Mouse (Mus musculus): ENCODE measurements around the gene Eppin. TPM values are rescaled to one million over a fixed set of nuclear protein-coding genes. Genes with fewer than 3 reads are reported as not detected.

Gene Eppin
- polyA plus RNA-seq, 1 experiment from 2014 or later = not detected

DNA sequence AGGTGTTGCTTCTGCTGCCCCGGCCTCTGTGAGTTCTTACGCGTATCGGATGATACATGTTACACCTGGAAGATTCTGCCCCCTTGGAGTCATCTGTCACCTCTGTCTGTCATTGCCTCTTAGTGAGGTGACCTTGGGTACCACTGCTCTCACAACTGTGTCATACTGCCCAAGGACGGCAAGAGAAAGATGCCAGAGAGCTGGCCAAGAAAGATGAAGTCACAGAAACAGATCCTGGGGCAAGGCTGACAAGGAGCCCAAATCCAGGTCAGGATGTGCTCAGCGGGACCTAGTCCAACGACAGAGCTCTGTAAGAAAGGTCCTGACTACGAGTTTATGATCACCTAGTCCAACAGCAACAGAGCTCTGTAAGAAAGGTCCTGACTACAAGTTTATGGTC is 33.3 kb downstream of the Eppin start:
- DNase-seq (ENCODE audit: low spot score) = no peak

DNA sequence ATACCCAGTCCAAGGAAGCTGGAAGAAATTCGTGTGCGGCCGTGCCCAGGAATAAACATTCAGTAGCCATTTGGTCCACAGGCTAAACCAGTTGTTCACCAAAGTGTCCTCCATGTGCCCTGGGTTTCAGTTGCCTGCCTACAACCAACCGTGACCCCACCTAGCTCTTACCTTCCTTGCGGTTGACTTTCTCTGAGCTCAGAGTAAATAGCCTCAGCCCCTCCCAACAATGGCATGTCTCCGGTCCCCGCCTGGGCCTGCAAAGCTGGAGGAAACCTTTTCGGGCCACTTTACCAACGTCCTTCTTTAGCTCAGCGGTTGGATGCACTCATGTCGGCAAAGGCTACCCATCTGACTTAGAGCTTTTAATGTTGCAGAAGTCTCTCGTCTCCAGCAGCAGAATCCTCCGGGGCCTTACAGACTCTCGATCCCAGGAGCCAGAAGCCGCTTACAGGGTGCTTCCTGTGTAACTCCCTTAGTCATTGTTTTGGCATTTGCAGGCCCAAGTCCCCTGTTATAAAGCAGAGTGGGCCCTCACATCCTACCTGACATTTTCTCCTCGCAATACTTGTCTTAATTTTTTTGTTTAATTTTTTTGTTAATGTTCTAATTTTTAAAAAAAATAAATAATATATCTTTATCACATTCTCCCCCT is 34.3 kb downstream of the Eppin start:
- no peak for DNase-seq (ENCODE audit: low spot score)

DNA sequence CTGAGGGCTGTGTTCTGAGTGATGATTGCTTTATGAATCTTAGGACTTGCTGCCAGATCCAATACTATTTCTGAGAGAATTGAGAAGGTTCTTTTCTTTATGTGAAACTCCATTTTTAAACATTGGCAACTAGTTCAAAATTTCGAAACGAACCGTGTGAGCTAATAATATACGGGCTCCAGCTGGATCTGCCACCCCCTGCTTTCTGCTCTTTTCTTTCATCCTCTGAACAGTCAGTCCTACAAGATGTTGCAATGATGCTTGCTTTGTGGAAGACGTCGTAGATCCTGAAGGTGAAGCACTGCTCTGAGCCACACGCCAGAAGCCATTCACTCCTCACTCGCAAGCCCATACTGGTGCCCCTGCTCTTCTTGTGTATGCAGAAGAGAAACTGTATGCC is 35.0 kb downstream of the Eppin start:
- no peak for DNase-seq (ENCODE audit: low spot score)

DNA sequence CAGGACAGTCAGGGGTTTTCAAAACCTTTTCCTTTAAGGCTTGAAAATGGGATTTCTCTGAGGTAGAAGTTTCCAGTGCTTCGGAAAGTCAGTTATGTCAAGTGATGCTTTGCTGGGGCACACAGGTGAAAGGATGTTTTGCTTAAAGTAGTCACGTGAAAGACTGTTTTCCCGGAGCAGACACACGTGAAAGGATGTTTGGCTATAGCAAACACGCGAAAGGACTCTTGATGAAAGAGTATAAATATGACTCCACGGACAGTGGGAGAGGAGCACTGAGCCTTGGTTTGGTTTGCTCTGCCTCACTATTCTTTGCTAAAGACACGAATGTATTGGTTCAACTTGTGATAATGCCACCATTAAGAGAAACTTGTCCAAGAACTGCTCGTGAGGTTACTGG is 41.9 kb downstream of the Eppin start:
- no peak for DNase-seq (ENCODE audit: low spot score)

DNA sequence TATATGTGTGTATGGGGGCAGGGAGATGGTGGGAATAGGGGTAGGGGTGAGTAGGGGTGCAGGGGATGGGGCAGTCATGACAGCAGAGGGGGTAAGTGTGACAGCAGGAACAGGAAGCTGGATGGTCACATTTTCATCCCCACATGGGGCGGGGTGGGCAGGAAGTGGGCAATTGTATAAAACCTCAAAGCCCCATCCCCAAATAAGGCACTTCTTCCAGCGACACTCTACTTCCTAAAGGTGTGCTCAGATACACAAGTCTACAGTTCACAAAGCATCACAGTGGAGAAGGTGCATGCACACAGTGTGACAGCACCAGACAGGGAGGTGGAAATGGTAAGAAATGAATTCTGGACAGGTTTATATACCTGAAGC is 42.5 kb downstream of the Eppin start:
- no peak for DNase-seq (ENCODE audit: low spot score)

DNA sequence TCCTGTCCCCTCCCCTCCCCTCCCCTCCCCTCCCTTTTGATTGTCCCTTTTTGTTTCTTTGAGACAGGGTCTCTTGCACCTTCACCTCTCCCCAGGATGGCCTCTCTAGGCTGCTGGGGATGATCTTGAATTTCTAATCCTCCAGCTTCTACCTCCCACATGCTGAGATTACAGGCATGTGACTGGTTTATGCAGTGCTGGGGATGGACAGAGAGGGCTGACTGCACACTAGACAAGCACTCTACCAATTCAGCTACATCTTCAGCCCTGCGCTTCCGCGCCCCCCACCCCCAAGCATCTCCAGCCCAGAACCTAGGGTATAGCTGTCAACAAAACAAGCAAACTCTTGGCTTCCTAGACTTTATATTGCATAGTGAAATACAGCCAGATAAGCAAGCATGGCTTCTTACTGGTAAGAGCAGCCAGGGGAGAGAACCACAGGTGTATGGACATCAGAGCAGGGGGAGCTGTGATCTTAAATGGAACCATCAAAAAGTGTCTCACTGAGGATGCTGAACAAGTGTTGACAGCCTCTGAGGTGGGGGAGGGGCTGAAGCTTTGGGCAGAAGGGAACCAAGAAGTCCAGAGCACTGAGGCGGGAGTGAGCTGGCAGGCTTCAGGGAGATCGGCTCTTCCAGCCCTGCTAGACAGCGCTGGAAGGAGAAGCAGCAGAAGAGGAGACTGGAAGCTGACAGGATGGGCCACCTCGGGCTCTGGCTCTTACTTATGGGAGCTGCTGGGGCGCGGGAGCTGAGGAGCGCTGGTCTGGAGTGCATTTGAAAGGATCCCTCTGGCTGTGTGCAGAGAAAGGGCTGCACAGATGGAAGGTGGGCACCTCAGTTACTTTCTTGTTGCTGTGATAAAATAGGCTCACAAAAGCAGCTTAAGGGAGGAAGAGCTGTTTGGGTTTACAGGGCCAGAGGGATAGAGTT is 43.2 kb downstream of the Eppin start:
- no peak for DNase-seq (ENCODE audit: low spot score)

DNA sequence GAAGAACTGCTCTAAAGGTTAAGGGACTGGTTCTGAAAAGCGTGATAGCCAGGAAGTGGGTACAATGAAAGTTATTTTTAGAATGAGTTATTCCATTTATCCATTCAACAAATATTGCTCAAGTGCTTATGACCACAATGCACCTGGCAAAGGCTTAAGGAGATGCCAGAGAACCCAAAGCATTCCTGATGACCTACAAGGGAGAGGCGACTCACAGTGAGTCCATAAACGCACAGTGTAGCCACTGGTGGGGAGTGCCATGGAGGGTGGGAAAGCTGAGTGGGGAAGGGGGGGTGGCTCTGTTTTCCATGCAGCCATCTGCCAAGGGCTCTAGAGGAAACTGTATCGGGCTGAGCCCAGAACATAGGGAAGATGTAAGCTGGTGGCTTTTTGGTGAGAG is 44.1 kb downstream of the Eppin start:
- DNase-seq (ENCODE audit: low spot score) = no peak

DNA sequence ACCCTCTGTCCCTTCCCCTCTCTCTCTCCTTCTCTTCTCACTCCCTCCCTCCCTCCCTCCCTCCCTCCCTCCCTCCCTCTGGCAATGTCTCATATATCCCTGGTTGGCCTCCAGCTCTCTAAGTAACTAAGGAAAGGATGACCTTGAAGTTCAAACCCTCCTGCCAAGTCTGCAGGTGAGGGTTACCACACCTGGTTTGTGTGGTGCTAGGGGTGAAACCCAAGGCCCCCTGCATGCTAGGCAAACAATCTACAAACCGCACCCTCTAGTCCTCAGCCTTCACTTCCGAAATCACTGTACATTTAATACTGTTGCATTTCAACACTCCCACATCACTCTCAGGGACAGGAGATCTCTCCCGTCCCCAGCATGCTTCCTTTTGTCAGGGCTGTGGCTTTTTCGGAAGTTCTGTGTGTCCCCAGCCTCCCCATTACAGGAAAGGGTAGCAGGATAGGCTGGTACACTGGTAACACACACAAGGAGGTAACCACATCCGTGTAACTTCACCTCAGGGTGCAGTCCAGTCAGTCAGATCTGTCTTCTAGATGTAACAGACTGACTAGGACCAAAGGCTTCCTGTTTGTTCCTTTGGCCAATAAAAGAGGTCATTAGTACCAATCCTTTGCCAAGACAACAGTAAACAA is 48.8 kb downstream of the Eppin start:
- no peak for DNase-seq (ENCODE audit: low spot score)

DNA sequence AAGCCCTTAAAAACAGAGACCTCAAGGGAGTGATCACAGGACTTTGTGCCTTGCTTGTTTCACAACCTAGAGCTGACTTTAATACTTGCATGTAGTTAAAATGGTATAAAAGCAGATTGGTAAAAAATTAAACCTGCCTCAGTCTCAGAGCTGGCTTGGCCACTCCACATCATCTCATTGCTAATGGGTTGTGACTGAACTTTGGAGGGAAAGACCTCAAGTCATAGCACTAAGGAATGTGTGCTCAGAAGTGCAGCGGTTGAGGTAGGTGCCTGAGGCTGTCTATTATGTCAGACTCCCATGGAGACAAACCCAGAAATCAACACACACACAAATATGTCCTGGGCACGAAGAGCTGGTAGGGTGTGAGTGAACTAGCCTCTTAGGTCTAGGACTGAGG is 49.6 kb downstream of the Eppin start:
- no peak for DNase-seq (ENCODE audit: low spot score)

DNA sequence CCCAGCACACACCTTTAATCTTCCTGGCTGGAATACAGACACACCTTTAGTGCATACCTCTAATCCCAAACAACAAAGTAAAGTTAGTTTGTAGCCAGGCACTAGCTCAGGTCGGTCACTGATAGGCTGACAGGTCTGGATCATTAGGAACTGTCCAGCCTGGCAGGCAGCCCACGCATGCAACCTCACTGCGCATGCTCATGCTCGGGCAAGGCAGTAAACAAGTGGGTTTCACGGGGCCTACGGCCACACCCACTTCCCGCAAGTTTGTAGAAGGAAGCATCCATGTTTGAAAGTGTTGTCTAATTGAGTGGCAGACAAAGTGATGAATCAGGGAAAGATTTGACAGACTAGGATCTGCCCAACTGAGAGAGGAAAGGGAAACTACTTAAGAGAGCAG is 50.8 kb downstream of the Eppin start:
- DNase-seq (ENCODE audit: low spot score) = no peak

DNA sequence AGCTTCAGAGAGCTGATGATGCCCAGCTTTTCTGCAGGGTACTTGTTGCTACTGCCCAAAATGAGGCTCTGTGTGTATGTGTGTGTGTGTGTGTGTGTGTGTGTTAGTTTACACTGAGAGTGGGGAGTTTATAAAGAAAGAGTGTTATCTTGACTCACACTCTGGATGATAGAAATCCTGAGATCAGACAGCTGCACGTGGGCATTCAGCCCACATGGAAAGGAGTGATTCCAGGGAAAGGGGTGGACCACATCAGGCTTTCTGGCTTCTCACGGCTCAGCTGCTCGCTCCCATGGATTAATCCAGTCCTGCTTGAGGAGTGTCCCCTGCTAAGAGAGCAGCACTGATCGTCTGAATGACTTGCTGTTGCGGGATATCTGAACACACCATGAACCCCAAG is 51.3 kb downstream of the Eppin start:
- DNase-seq (ENCODE audit: low spot score) = no peak

DNA sequence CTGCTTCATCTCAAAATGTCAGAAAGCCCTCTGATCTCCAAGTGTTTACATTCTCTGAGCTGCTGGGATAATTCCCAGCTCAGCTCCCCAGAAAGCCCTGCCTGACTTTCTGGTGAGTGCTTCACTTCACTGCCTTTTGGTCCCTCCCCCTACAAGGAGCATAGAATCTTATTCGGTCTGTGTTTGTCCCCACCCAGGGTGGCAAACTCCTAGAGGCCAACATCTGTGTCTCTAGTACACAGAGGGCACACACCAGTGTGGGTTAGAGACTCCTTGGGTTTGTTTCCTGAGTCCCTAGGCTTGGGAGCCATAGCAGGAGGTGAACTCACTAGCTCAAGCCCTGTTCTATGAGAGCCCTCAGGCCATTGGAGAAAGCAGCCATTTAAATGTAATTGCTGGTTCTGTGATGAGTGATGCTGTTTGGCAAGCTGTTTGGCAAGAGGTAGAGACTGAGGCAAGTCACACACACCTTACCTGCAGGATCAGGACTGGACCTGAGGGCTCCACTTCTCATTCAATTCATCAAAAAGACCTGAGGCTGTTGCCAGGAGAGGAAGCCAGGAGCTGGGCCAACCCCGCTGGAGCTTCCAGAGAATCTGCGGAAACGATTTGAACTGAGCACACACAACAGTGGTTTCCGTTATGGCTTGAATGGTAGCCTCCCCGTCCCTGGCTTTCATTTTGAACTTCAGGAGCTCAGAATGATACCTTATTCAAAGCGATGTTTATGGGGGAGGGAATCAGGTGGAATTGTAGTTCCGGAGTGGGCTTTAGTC is 52.6 kb downstream of the Eppin start:
- DNase-seq (ENCODE audit: low spot score) = no peak

Other genes starting within 250 kb of the Eppin start
- gene Slpi, start 204.5 kb downstream of the Eppin start, polyA plus RNA-seq (2015; fragmentation: Nextera tagmentation; extraction: Ambion mirVana) = 9.8 and 10.6 TPM in 2 replicates
- not detected in 2 replicates for gene Rbpjl, start 190.5 kb downstream of the Eppin start, polyA plus RNA-seq (2015; fragmentation: Nextera tagmentation; extraction: Ambion mirVana)
- 0.08 and 0.12 TPM in 2 replicates for gene Matn4, start 188.4 kb downstream of the Eppin start, polyA plus RNA-seq (2015; fragmentation: Nextera tagmentation; extraction: Ambion mirVana)
- 28.7 and 40.4 TPM in 2 replicates for gene Sdc4, start 149.7 kb downstream of the Eppin start, polyA plus RNA-seq (2015; fragmentation: Nextera tagmentation; extraction: Ambion mirVana)
- 77.2 and 83.7 TPM in 2 replicates for gene Sys1, start 136.6 kb downstream of the Eppin start, polyA plus RNA-seq (2015; fragmentation: Nextera tagmentation; extraction: Ambion mirVana)
- 19.4 and 21.5 TPM in 2 replicates for gene Gm20458, start 132.6 kb downstream of the Eppin start, polyA plus RNA-seq (2015; fragmentation: Nextera tagmentation; extraction: Ambion mirVana)
- gene Trp53tg5, start 119.9 kb downstream of the Eppin start, polyA plus RNA-seq (2015; fragmentation: Nextera tagmentation; extraction: Ambion mirVana) = not detected in 2 replicates
- gene Dbndd2, start 107.5 kb downstream of the Eppin start, polyA plus RNA-seq (2015; fragmentation: Nextera tagmentation; extraction: Ambion mirVana) = 12.6 and 15.3 TPM in 2 replicates
- 47.2 and 51.1 TPM in 2 replicates for gene Pigt, start 96.1 kb downstream of the Eppin start, polyA plus RNA-seq (2015; fragmentation: Nextera tagmentation; extraction: Ambion mirVana)
- gene Wfdc2, start 31.2 kb downstream of the Eppin start, polyA plus RNA-seq (2015; fragmentation: Nextera tagmentation; extraction: Ambion mirVana) = 51.3 and 53.4 TPM in 2 replicates
- not detected in 2 replicates for gene Spint3, start 20.1 kb downstream of the Eppin start, polyA plus RNA-seq (2015; fragmentation: Nextera tagmentation; extraction: Ambion mirVana)
- not detected in 2 replicates for gene Wfdc6a, start 8.1 kb downstream of the Eppin start, polyA plus RNA-seq (2015; fragmentation: Nextera tagmentation; extraction: Ambion mirVana)
- gene Wfdc6b, start 19.9 kb upstream of the Eppin start, polyA plus RNA-seq (2015; fragmentation: Nextera tagmentation; extraction: Ambion mirVana) = not detected in 2 replicates
- gene Wfdc8, start 20.0 kb upstream of the Eppin start, polyA plus RNA-seq (2015; fragmentation: Nextera tagmentation; extraction: Ambion mirVana) = not detected in 2 replicates
- not detected in 2 replicates for gene Wfdc16, start 45.2 kb upstream of the Eppin start, polyA plus RNA-seq (2015; fragmentation: Nextera tagmentation; extraction: Ambion mirVana)
- 0.42 TPM in 1 of 2 replicates, not detected in the other for gene Wfdc10, start 62.5 kb upstream of the Eppin start, polyA plus RNA-seq (2015; fragmentation: Nextera tagmentation; extraction: Ambion mirVana)
- gene Wfdc9, start 63.0 kb upstream of the Eppin start, polyA plus RNA-seq (2015; fragmentation: Nextera tagmentation; extraction: Ambion mirVana) = not detected in 2 replicates
- gene Wfdc11, start 80.5 kb upstream of the Eppin start, polyA plus RNA-seq (2015; fragmentation: Nextera tagmentation; extraction: Ambion mirVana) = not detected in 2 replicates
- not detected in 2 replicates for gene Wfdc13, start 91.5 kb upstream of the Eppin start, polyA plus RNA-seq (2015; fragmentation: Nextera tagmentation; extraction: Ambion mirVana)
- not detected in 2 replicates for gene Spint4, start 104.9 kb upstream of the Eppin start, polyA plus RNA-seq (2015; fragmentation: Nextera tagmentation; extraction: Ambion mirVana)
- not detected in 2 replicates for gene Spint5, start 121.7 kb upstream of the Eppin start, polyA plus RNA-seq (2015; fragmentation: Nextera tagmentation; extraction: Ambion mirVana)
- 0.49 and 0.56 TPM in 2 replicates for gene Wfdc3, start 152.3 kb upstream of the Eppin start, polyA plus RNA-seq (2015; fragmentation: Nextera tagmentation; extraction: Ambion mirVana)
- 70.4 and 85.2 TPM in 2 replicates for gene Dnttip1, start 152.4 kb upstream of the Eppin start, polyA plus RNA-seq (2015; fragmentation: Nextera tagmentation; extraction: Ambion mirVana)
- 379 and 497 TPM in 2 replicates for gene Ube2c, start 176.3 kb upstream of the Eppin start, polyA plus RNA-seq (2015; fragmentation: Nextera tagmentation; extraction: Ambion mirVana)
- gene Tnnc2, start 186.4 kb upstream of the Eppin start, polyA plus RNA-seq (2015; fragmentation: Nextera tagmentation; extraction: Ambion mirVana) = 5.8 and 10.7 TPM in 2 replicates
- 7.0 and 7.7 TPM in 2 replicates for gene Snx21, start 192.2 kb upstream of the Eppin start, polyA plus RNA-seq (2015; fragmentation: Nextera tagmentation; extraction: Ambion mirVana)
- 30.0 and 31.1 TPM in 2 replicates for gene Acot8, start 211.3 kb upstream of the Eppin start, polyA plus RNA-seq (2015; fragmentation: Nextera tagmentation; extraction: Ambion mirVana)
- gene Zswim3, start 211.5 kb upstream of the Eppin start, polyA plus RNA-seq (2015; fragmentation: Nextera tagmentation; extraction: Ambion mirVana) = 7.1 TPM in 2 replicates
- gene Zswim1, start 229.1 kb upstream of the Eppin start, polyA plus RNA-seq (2015; fragmentation: Nextera tagmentation; extraction: Ambion mirVana) = 8.7 and 9.1 TPM in 2 replicates
- gene Spata25, start 234.9 kb upstream of the Eppin start, polyA plus RNA-seq (2015; fragmentation: Nextera tagmentation; extraction: Ambion mirVana) = 0.17 and 0.85 TPM in 2 replicates
- gene Ctsa, start 239.3 kb upstream of the Eppin start, polyA plus RNA-seq (2015; fragmentation: Nextera tagmentation; extraction: Ambion mirVana) = 154 and 164 TPM in 2 replicates
- gene Neurl2, start 239.9 kb upstream of the Eppin start, polyA plus RNA-seq (2015; fragmentation: Nextera tagmentation; extraction: Ambion mirVana) = 5.3 and 5.9 TPM in 2 replicates